Mouse (Mus musculus): Measurements from ENCODE around the gene BC049352. TPM values are rescaled to one million over a fixed set of nuclear protein-coding genes. Genes with fewer than 3 reads are reported as not detected.

Gene BC049352
- total and polyA plus RNA-seq, 3 experiments: not detected

- no peak overlapping the region for H3K9ac ChIP-seq (ENCODE audit: control insufficient read depth, low read depth, low read length, poor library complexity, severe bottlenecking)
- no peaks in the 10 kb centered on the region for H3K9me3 ChIP-seq (replicated peaks; ENCODE audit: insufficient read depth, low read length)
- H3K27me3 ChIP-seq (ENCODE audit: control insufficient read depth in 1 of 2, insufficient read depth in 2 of 2, low read length in 2 of 2): no peaks in the 10 kb centered on the region; a peak in 3 of 4 replicates
- H3K36me3 ChIP-seq (ENCODE audit: control insufficient read depth in 1 of 2, insufficient read depth in 2 of 2, low read length in 2 of 2): no peaks in the 10 kb centered on the region
- no peaks in the 10 kb centered on the region for H3K79me2 ChIP-seq (ENCODE audit: control insufficient read depth, insufficient read depth, low read length, poor library complexity)
- no peak overlapping the region for H3K27ac ChIP-seq (ENCODE audit: control insufficient read depth, low read depth, low read length)
- DNase-seq (ENCODE audit: low read depth, low spot score): no peak
- no peaks in the 10 kb centered on the region for H3K4me1 ChIP-seq (ENCODE audit: control insufficient read depth in 1 of 2, insufficient read depth in 2 of 2, low read length in 2 of 2)
- TF ChIP-seq USF1 (IDR thresholded peaks at IDR 0.05; ENCODE audit: low read depth, low read length) (no peak), POLR2AphosphoS2 (IDR thresholded peaks at IDR 0.05; ENCODE audit: low read length) (no peak), CTCF (IDR thresholded peaks at IDR 0.05 in 2 of 3, conservative IDR thresholded peaks at IDR 0.05 in 1 of 3; ENCODE audit: control insufficient read depth in 1 of 3, insufficient read depth in 1 of 3, low read depth in 2 of 3, low read length in 3 of 3, poor library complexity in 1 of 3, severe bottlenecking in 1 of 3) (no peak), ZMIZ1 (IDR thresholded peaks at IDR 0.05; ENCODE audit: low read depth, low read length) (no peak), JUND (IDR thresholded peaks at IDR 0.05; ENCODE audit: low read depth, low read length) (no peak), ZC3H11A (IDR thresholded peaks at IDR 0.05; ENCODE audit: low read depth, low read length) (no peak), NELFE (IDR thresholded peaks at IDR 0.05; ENCODE audit: low read depth, low read length) (no peak), CHD1 (IDR thresholded peaks at IDR 0.05; ENCODE audit: low read depth, low read length) (no peak), RAD21 (IDR thresholded peaks at IDR 0.05; ENCODE audit: low read depth, low read length) (no peak)
- H3K4me3 ChIP-seq (ENCODE audit: control insufficient read depth in 1 of 2, insufficient read depth in 1 of 2, low read depth in 2 of 2, low read length in 2 of 2): no peak overlapping the region
Observed at GRCm38 (mm10) chr9:45173475-45173874, 8.3 kb upstream of the BC049352 start.

- Histone ChIP-seq H3K9ac (ENCODE audit: control insufficient read depth, low read depth, low read length, poor library complexity, severe bottlenecking) (no peak overlapping the region), H3K4me1 (ENCODE audit: control insufficient read depth in 1 of 2, insufficient read depth in 2 of 2, low read length in 2 of 2) (no peaks in the 10 kb centered on the region), H3K27ac (ENCODE audit: control insufficient read depth, low read depth, low read length) (no peak overlapping the region), H3K27me3 (ENCODE audit: control insufficient read depth in 1 of 2, insufficient read depth in 2 of 2, low read length in 2 of 2) (peaks cover 0 to 8% of the 10 kb centered on the region in 2 experiments; a peak in 3 of 4 replicates), H3K79me2 (ENCODE audit: control insufficient read depth, insufficient read depth, low read length, poor library complexity) (no peaks in the 10 kb centered on the region), H3K9me3 (replicated peaks; ENCODE audit: insufficient read depth, low read length) (no peaks in the 10 kb centered on the region), H3K4me3 (ENCODE audit: control insufficient read depth in 1 of 2, insufficient read depth in 1 of 2, low read depth in 2 of 2, low read length in 2 of 2) (no peak overlapping the region), H3K36me3 (ENCODE audit: control insufficient read depth in 1 of 2, insufficient read depth in 2 of 2, low read length in 2 of 2) (no peaks in the 10 kb centered on the region)
- TF ChIP-seq NRF1 (IDR thresholded peaks at IDR 0.05; ENCODE audit: insufficient read depth, low read depth, low read length, poor library complexity, severe bottlenecking) (no peak), SIN3A (IDR thresholded peaks at IDR 0.05; ENCODE audit: low read length) (no peak), CTCF (IDR thresholded peaks at IDR 0.05 in 2 of 3, conservative IDR thresholded peaks at IDR 0.05 in 1 of 3; ENCODE audit: control insufficient read depth in 1 of 3, insufficient read depth in 1 of 3, low read depth in 2 of 3, low read length in 3 of 3, poor library complexity in 1 of 3, severe bottlenecking in 1 of 3) (no peak), ETS1 (IDR thresholded peaks at IDR 0.05; ENCODE audit: low read depth, low read length) (no peak), MAX (IDR thresholded peaks at IDR 0.05; ENCODE audit: low read length) (no peak), CHD2 (IDR thresholded peaks at IDR 0.05; ENCODE audit: low read length) (no peak)
- DNase-seq (ENCODE audit: low read depth, low spot score): no peak
Observed at GRCm38 (mm10) chr9:45179282-45179681, 2.5 kb upstream of the BC049352 start.

DNA sequence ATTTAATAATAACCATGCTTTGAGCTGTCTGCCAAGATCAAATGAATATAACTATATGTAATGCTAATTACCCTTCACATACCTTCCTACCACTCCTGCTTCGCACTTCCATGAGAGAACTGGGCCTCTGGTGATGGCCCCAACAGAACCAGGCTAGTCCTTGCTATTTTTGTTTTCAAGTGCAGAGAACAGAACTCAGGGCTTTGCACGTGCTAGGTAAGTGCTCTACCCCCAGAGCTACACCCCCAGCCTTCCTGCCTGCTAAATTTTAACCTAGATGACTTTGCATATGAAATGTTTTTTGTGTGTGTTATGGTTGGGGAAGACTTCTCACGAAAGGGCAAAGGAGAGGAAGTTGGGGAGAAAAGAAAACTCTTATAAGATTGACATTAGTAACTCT, 714 bp downstream of the BC049352 start:
- H3K36me3 ChIP-seq (ENCODE audit: control insufficient read depth in 1 of 2, insufficient read depth in 2 of 2, low read length in 2 of 2): no peaks in the 10 kb centered on the region
- DNase-seq (ENCODE audit: low read depth, low spot score): no peak
- H3K4me3 ChIP-seq (ENCODE audit: control insufficient read depth in 1 of 2, insufficient read depth in 1 of 2, low read depth in 2 of 2, low read length in 2 of 2): no peak overlapping the region
- H3K27me3 ChIP-seq (ENCODE audit: control insufficient read depth in 1 of 2, insufficient read depth in 2 of 2, low read length in 2 of 2): peaks cover 4 to 13% of the 10 kb centered on the region in 2 experiments; a peak in 3 of 4 replicates
- H3K9me3 ChIP-seq (replicated peaks; ENCODE audit: insufficient read depth, low read length): no peaks in the 10 kb centered on the region
- no peak overlapping the region for H3K27ac ChIP-seq (ENCODE audit: control insufficient read depth, low read depth, low read length)
- H3K9ac ChIP-seq (ENCODE audit: control insufficient read depth, low read depth, low read length, poor library complexity, severe bottlenecking): no peak overlapping the region
- no peaks in the 10 kb centered on the region for H3K4me1 ChIP-seq (ENCODE audit: control insufficient read depth in 1 of 2, insufficient read depth in 2 of 2, low read length in 2 of 2)
- H3K79me2 ChIP-seq (ENCODE audit: control insufficient read depth, insufficient read depth, low read length, poor library complexity): no peaks in the 10 kb centered on the region
- TF ChIP-seq MAX (IDR thresholded peaks at IDR 0.05; ENCODE audit: low read length) (no peak), JUND (IDR thresholded peaks at IDR 0.05; ENCODE audit: low read depth, low read length) (no peak), NELFE (IDR thresholded peaks at IDR 0.05; ENCODE audit: low read depth, low read length) (no peak), ZC3H11A (IDR thresholded peaks at IDR 0.05; ENCODE audit: low read depth, low read length) (no peak), RCOR1 (IDR thresholded peaks at IDR 0.05; ENCODE audit: low read depth, low read length) (no peak), EP300 (IDR thresholded peaks at IDR 0.05; ENCODE audit: low read depth in 1 of 2, low read length in 2 of 2) (no peak), ELF1 (IDR thresholded peaks at IDR 0.05; ENCODE audit: low read depth, low read length) (no peak), E2F4 (IDR thresholded peaks at IDR 0.05; ENCODE audit: borderline replicate concordance, low read depth, low read length) (no peak), CTCF (IDR thresholded peaks at IDR 0.05 in 2 of 3, conservative IDR thresholded peaks at IDR 0.05 in 1 of 3; ENCODE audit: control insufficient read depth in 1 of 3, insufficient read depth in 1 of 3, low read depth in 2 of 3, low read length in 3 of 3, poor library complexity in 1 of 3, severe bottlenecking in 1 of 3) (no peak), USF2 (IDR thresholded peaks at IDR 0.05; ENCODE audit: borderline replicate concordance in 1 of 2, insufficient read depth in 1 of 2, low read depth in 1 of 2, low read length in 2 of 2) (no peak), TAL1 (IDR thresholded peaks at IDR 0.05; ENCODE audit: low read length) (no peak), ZKSCAN1 (IDR thresholded peaks at IDR 0.05; ENCODE audit: low read depth, low read length) (no peak), MAFK (IDR thresholded peaks at IDR 0.05; ENCODE audit: borderline replicate concordance, low read depth, low read length) (no peak), KAT2A (conservative IDR thresholded peaks at IDR 0.05; ENCODE audit: low read depth, low read length) (no peak), USF1 (IDR thresholded peaks at IDR 0.05; ENCODE audit: low read depth, low read length) (no peak), BHLHE40 (IDR thresholded peaks at IDR 0.05; ENCODE audit: borderline replicate concordance, low read depth, low read length) (no peak), NRF1 (IDR thresholded peaks at IDR 0.05; ENCODE audit: insufficient read depth, low read depth, low read length, poor library complexity, severe bottlenecking) (no peak)
